Mouse (Mus musculus) c-Kit-negative CD71-positive TER-119-positive erythroid progenitor cells, embryonic 14.5 days (primary cell): ENCODE results near the gene 6820408C15Rik.
"Not testable (repeated sequence)": the region's sequence is repeated elsewhere in the genome, so short reads cannot be mapped to it uniquely, and the experiment has no call there.

Experiments used
- DNase-seq: peaks from one replicate; pipeline ENCODE4 v3.0.0-alpha.2; 2013; ENCODE audit warnings: low read depth, low spot score

Gene 6820408C15Rik

DNA sequence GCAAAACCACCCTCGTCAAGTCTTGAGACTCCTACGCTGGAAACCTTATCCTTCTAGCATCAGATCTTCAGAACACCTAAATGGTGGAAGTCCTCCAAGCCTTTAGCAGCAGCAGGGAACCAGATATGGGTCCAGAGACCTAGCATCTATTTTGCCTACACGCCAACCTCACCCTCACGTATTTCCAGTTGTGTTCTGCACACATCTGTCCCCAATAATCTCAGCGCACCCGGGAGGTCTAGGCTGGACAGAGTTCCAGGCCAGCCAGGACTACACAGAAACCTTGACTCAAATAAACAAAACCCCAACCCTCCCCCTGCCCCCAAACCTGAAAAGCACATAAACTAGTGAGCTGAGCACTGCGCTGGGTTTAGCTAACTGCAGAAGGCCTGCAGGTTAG, 3.9 kb upstream of the 6820408C15Rik start:
- no peak for DNase-seq

DNA sequence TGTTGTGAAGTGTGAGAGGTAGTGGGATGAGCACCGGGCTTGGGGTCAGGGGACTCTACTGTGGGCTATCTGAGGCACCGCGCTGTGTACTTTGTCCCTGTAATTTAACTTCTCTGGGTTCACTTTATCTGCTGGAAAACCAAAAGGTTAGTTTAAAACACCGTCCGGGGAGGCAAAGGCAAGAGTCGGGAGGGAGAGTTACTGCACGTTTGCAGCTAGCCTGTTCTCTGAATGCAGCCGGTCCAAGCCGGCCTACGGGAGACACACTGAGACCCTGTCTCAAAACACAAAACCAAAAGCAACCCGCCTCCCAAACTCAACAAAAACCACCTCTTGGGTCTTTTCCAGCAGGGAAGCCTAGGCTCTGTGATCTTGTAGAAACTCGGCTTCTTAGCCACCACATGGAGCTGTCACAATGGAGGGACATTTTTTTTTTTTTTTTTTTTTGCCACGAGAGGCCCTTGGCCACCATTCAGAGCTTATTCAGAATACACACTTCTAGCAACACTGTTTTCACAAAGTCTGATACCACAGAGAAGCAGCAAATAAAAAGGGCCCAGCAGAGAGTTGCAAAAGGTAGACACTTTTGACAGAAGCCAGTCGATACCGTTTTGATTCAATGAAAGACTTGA, 2.7 kb upstream of the 6820408C15Rik start:
- DNase-seq = no peak

DNA sequence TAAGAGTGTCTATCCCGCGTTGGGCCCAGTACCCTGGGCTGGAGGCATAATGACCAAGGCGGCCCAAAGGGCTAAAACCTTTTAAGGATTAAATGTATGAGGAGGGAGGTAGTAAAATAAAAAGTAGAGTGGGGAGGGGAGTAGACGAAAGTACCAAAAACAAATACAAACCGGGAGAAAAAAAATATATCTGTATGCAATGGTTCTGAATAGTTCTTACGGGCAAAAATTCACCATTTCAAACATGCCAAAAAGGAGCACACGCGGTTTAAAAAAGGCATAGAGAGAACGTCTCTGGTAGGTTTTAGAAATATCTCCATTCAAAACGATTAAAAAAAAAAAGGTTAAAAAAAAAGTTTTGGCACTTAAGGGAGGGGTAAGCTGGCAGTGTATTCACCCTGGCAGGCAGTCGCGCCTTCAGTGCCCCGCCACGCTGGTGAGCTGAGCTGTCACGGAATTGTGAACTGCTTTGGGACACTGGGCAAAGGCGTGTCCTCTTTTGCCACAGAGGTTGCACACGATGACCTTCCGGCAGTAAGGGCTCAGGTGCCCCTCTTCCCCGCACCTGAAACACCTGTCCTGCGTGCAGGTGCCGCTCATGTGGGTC, 2.1 kb upstream of the 6820408C15Rik start:
- no peak for DNase-seq

DNA sequence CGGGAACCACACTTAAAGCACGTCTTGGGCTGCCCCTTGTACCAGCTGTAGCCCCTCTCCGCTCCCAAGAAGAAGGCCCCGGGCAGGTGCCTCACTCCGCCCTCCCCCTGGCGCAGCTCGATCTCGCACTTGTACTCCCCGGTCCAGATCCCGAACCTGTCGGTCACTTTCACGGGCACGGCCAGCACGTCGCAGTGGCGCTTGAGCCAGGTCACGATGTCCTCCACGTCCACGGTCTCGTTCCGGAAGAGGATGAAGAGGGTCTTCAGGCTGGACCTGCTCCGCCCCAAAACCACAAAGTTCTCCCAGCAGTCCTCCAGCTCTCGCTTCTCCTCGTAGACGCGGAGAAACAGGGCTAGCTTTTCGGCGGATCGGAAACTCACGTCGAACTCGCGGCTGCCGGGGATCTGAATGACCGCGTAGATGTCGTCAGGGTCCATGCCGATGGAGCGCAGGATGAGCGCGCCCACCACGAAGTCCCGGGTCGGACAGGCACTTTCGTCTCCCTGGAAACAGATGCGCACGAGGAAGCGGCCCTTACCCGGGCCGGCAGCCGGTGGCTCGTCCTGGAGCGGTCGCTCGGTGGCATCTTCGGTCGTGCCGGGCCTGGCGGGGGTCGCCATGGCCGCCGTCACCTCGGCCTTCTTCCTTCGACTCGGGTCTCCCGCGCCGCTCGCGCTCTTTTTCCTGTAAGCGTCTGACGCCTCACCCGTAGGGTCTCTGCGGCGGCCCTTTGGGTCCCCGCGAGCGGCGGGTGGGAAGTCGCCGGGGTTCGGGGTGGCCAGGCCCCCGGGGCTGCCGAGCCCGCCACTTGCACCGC, 1.4 kb upstream of the 6820408C15Rik start:
- DNase-seq = no peak

DNA sequence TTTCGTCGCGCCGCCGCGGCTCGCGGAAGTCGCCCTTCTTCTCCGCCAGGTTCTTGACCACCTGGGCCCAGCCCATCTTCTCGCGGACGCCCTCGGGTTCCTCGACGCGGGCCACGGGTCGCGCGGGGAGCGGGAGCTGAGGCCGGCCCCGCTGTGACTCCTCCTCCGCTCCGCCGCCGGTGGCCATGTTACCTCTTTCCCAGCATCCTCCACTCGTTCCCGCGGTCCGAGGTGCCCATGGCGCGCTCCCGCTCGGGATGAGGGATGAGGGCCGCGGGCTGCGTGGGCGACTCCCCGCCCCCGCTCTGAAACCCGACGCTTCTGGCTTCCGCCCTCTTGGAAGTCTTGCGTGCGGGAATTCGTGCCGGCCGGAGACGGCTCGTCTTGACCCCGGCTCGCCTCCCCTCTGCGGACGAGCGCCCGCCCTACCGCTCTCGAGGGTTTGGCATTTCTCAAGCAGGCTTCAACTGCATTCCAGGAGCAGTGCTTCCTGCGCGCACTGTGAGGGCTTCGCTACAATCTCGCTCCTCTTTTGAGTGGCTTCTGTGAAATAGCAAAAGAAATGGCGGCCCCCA, 709 bp upstream of the 6820408C15Rik start, which contains the start of gene Zcchc3:
Zcchc3 (minus strand) TSS at position 437 of the 575 bp plus-strand sequence.
- DNase-seq = peak; percentile 67

DNA sequence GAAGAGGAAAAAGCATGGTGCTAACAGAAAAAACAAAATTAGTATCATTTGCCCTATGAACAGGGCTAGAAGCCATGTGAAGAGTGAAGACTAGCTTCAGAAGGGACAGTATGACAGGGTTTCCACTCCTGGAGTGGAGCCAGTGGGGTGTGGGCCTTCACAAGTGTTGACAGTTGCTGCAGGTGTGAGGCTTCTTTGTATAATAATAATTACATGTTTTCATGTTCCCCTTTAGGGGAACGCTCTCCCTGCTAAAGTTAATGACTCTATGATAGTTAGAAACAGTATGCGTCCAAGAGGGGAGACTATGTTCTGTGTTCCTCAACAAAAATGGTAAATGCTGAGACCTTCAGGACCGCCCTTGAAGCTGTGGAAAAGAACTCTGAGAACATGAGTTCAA, 399 bp downstream of the 6820408C15Rik start:
- DNase-seq = no peak

DNA sequence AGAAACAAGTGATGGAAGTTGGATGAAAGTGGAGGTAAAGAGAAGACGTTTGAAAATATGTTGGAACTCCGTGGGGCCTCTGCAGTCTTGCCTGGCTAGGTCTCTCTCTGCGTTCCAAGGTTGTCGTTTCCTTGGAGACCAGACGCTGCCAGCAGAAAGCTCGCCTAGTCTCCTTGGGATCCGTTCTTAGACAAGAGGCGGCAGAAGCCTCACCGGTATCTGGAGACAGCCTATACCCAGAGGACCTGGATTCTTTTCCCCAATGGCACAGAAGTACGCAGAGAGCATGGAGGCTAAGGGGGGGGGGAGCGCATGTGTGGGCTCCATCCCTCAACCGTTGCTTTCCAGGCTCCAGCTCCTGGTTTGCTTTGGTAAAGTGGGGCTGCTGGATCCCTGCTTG, 12.1 kb downstream of the 6820408C15Rik start:
- no peak for DNase-seq

DNA sequence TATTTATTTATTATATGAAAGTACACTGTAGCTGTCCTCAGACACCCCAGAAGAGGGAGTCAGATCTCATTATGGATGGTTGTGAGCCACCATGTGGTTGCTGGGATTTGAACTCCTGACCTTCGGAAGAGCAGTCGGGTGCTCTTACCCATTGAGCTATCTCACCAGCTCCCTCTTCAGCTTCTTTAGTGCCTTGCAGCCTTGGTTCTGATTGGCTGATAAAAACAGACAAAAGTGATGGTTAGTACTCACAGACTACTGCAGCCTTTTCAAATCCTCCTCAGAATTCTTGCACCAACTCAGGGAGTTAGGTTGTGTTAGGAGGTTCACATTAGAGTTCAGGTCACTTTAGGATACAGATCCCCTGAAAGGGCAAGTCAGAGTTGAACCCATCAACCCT, 13.1 kb downstream of the 6820408C15Rik start:
- not testable (repeated sequence) for DNase-seq

DNA sequence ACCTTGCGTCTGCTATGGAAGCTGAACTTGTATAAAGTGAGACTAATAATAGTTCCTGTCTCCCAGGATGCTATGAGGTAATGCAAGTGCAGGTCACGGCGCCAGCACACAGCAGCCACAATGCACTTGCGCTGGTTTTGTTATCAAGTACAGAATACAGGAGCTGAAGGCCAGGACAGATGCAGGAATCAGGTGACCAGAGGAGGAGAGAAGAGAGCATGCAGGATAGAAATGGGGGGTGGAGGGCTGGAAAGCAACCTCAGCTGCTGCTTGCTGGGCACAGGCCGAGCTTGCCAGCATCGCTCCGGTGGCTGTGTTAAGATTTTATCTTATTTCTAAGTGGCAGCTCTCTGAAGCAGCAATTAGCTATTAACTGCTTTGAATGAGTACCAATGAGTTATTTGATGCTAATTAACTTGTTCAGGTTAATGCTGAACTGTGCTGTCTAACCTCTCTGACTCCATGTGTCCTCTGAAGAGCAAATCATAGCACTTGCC, 21.1 kb downstream of the 6820408C15Rik start:
- no peak for DNase-seq

DNA sequence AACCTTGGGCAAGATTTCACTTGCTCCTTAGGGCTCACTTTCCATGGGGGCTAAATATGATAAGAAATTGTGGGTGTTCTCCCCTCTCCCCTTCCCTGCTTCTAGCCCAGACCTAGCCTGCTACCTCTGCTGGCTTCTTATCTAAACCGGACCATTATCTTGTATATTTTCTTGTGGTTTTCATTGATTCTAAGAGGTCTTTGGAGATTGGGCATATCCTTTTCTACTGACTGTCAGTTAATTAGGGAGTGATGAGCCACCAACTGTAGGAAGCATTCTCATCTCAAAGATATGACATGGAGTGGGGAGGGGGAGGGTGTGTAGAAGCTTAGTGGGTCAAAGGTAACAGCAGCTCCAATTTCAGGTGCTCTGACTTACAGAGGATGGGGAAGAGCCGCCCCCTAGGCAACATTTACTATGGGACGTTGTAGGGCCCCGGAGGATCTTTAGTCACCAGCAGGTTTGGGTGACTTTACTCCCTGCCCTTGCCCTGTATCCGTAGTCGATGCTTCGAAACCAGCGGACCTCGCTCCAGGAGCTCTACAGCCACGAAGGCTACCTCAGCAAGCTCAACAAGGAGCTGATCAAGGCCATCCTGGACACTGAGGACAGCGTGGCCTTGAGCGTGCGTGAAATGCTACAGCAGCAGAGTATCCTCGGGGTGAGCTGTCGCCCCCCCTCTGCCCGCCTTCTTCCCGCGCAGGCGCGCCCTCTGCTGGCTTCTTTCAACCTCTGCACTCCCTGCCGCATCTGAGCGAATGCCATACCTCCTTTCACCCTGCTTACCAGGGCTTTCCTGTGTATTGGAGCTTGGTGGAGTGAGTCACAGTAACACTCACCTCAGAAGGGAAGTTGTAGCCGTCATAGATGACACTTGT, 21.8 kb downstream of the 6820408C15Rik start:
- DNase-seq = peak; percentile 46

DNA sequence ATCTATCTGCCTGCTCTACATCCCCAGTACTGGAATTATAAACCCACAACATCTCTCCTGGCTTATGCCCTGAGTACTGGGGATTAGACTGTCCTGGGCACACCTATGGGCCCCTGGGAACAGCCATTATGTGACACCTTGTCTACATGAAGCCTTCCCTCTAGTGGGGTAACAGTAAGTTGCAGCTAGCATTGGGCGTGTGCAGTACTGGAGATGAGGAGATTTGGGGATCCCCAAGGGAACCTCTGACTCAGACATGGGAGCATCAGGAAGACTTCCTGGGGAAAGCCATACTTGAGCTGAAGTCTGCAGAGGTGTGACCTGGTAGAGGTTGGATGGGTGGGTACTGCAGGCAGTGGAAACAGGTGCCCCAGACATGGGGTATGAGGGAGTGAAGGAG, 23.6 kb downstream of the 6820408C15Rik start:
- DNase-seq = no peak

DNA sequence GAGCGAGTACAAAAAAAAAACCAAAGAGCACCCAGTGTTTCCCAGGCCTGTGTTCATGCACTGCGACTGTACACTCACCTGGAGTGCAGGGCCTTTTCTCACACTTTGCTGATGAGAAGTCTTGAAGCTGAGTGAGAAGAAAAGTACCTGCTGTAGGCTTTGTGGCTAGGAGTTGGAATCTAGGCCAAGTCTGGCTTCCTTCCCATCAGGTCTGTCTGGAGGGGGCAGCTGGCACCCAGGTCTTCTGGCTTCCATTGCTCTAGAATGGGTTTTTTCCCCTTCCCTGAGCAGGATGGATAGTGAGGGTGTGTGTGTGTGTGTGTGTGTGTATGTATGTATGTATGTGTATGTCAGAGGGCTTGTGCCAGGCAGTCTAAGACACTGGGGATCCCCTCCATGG, 24.4 kb downstream of the 6820408C15Rik start:
- DNase-seq = no peak

DNA sequence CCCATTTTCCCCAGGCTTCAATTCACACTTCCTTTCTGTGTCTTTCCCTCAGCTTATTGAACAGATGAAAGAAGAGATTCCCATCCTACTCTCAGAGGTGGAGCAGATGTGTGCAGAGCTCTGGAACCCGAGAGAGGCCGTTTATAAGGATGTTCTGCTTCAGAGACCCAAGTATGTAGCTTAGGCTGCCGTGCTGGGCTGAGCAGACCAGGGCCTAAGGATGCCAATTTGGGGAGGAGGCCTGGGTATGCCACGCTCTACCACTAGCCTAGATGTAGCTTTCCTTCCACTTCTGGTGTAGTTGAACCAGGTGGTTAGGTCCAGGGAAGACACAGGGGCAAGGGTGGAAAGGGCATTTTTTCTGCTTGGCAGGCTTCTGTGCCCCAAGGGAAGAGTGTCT, 26.9 kb downstream of the 6820408C15Rik start:
- no peak for DNase-seq

DNA sequence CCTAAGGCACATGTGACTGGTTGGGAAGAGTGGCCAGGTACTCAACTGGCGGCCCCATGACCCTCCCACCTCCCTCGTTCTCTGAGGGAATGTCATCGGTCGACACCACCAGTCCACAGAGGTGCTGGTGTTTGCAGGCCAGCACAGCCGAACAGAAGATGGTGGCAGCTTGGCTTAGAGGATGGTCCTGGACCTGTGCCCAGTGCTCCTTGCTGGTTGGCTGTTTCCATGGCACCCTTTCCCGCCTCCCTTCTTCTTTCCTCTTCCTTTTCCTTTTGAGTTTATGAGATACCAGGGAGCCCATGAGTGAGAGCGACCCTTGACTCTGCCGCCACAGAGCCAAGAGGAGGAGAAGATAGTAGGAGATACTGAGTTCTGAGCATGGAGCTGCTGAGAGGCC, 27.9 kb downstream of the 6820408C15Rik start:
- no peak for DNase-seq

DNA sequence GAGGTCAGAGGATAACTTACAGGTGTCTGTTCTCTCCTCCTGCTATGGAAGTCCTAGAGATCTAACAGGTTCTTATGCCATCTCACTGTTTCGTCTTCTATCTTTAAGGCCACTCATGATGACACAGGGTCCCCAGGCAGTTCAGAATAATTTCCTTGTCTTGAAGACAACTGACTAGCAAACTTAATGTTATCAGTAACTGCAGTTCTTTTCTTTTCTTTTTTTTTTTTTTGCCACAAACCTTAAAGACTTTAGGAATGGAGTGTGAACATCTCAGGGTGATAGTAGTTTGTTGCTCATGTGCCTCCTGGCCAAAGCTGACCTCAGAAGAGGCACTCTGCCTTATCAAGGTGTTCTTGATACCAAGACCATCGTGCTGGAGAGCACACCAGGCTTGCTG, 31.3 kb downstream of the 6820408C15Rik start:
- no peak for DNase-seq

DNA sequence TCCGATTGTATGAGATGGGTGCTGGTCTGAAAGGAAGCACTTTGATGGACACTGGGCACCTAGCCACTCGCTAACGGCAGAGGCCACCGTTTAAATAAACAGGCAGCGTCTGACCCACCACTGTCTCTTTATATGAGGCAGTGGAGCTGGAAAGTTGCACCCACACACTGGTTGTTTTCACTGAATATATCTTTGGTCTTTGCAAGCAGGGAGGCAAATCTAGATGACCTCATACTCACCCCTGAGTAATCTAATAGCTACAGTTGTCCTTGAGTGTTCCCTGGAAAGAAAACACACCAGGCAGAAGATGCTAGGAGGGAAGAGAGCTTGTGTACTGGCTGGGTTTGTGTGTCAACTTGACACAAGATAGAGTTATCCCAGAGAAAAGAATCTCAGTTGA, 32.1 kb downstream of the 6820408C15Rik start:
- no peak for DNase-seq

DNA sequence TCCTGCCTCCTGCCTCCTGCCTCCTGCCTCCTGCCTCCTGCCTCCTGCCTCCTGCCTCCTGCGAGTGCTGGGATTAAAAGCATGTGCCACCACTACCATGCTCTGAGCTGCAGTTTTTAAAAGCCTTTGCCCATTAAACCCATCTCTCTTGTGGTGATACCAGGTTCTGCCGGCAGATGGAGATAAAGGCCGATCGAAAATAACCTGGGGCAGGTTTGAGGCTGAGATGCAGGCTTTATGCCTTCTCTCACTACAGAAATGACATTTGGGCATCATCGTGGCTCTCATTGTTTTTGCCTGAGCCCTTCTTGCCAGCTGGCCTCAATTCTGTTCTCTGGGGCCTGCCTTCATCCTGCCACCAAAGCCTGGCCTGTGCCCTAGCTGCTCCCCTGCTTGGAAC, 34.9 kb downstream of the 6820408C15Rik start:
- no peak for DNase-seq

DNA sequence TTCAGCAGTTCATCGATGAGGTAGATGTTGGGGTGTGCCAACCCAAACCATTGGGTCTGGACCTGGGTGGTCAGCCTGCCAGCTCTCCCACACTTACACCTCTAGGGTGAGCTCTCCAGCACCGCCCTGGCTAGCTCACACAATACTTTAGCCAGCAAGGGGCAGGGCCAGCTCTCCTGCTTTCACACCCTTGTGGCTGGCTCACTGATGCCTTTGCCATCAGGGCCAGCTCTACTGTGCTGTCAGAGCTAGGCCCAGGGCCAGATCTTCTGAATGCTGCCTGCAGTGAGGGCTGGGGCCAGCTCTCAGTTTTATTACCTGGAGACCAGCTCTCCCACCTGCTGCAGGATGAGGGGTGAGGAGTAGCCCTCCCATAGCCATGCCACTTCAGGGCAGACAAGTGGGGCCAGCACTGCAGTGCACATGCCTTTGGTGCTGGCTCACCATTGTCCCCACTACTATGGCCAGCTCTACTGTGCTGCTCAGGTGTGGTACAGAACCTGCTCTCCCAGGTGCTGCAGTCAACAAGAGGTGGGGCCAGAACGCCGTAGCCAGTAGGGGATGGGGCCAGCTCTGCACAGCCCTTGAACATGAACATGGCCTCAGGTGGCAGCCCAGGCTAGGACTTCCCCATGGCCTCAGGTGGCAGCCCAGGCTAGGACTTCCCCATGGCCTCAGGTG, 36.9 kb downstream of the 6820408C15Rik start:
- no peak for DNase-seq

DNA sequence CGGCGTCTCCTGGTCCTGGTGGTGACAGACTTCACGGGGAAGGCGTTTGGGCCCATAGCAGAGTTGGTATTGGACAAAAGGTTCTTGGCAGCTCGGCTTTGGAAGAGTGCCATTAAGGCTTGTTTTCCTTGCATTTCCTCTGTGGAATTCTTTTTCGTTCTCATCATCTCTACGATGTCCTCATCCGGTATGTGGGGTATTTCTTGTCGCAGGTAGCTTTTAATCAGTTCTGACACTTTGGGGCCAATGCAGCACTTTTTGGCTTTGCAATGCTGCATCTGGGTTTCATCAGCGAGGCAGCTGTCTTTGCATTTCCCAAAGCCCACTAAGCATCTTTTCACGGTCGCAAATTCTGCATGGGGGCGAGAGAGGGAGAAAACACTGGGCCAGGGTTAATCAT, 43.9 kb downstream of the 6820408C15Rik start:
- no peak for DNase-seq

DNA sequence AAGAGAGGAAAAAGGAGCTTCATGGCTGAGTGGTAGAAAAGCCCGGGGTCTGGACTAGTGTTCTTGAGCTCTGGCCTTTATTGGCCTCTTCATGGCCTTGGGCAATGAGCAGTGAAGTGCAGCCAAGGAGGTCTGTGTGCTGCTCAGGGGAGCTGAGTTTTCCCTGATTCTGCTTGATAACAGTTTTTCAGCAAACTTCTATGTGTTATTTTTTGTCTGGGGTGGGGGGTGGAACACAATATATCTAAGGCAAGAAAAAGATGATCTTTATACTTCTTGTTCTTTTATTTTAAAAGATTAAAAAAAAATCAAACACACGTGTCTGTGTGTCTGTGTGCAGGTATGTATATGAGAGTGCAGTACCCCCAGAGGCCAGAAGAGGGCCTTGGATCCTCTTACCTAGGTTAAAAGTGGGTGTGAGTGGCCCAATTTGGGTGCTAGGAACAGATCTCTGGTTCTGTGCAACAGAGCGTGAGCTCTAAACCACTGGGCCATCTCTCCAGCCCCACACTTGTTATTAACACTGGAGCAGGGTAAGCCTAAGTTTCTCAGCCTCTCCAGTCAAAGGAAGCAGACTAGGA, 49.3 kb downstream of the 6820408C15Rik start, which contains the start of gene Defb23:
Defb23 (minus strand) TSS at position 51 of the 581 bp plus-strand sequence.
- no peak for DNase-seq
